Mouse (Mus musculus): ENCODE measurements around the gene Eml5. TPM values are rescaled to one million over a fixed set of nuclear protein-coding genes. Genes with fewer than 3 reads are reported as not detected.

The Eml5 gene
- total and polyA plus RNA-seq, 2 experiments from 2014 or later: 8.2 to 42.5 TPM

GRCm38 (mm10) chr12:98905466-98905865, 4.2 kb upstream of the Eml5 start:
- Histone ChIP-seq H3K4me2 (ENCODE audit: low read depth) (no peak overlapping the region), H3K4me1 (ENCODE audit: insufficient read depth) (no peaks in the 10 kb centered on the region), H3K4me3 (ENCODE audit: low read depth, low read length) (no peak overlapping the region), H3K27me3 (ENCODE audit: insufficient read depth, low read length) (no peaks in the 10 kb centered on the region), H3K9me3 (ENCODE audit: low read length) (no peaks in the 10 kb centered on the region), H3K9ac (no peak overlapping the region), H3K36me3 (ENCODE audit: insufficient read depth) (no peaks in the 10 kb centered on the region), H3K27ac (ENCODE audit: low read depth, low read length) (no peak overlapping the region)
- TF ChIP-seq CTCF (IDR thresholded peaks at IDR 0.05; ENCODE audit: low read depth): no peak
- no peak for ATAC-seq
- DNase-seq: no peak
- 71% methylated on average over 5 of the region's 5 CpGs for WGBS

GRCm38 (mm10) chr12:98900341-98900880, 873 bp downstream of the Eml5 start:
- peak; percentile 30; the same call in 1 of the 2 replicates for ATAC-seq
- Histone ChIP-seq H3K9me3 (ENCODE audit: low read length) (no peaks in the 10 kb centered on the region), H3K27ac (ENCODE audit: low read depth, low read length) (peak overlapping the region; percentile 83; the same call in 1 of the 2 replicates), H3K4me2 (ENCODE audit: low read depth) (peak overlapping the region; percentile 65), H3K36me3 (ENCODE audit: insufficient read depth) (no peaks in the 10 kb centered on the region), H3K9ac (peak overlapping the region; percentile 80), H3K4me1 (ENCODE audit: insufficient read depth) (0 out of 2 replicates have a peak, but pooled peaks cover 3% of the 10 kb centered on the region), H3K4me3 (ENCODE audit: low read depth, low read length) (peak overlapping the region; percentile 88), H3K27me3 (ENCODE audit: insufficient read depth, low read length) (no peaks in the 10 kb centered on the region)
- under 1% methylated on average over 31 of the region's 31 CpGs for WGBS
- TF ChIP-seq CTCF (IDR thresholded peaks at IDR 0.05; ENCODE audit: low read depth): no peak
- DNase-seq: peak; percentile 48

- Histone ChIP-seq H3K27me3 (ENCODE audit: insufficient read depth, low read length) (no peaks in the 10 kb centered on the region), H3K4me3 (ENCODE audit: low read depth, low read length) (peak overlapping the region; percentile 88), H3K4me1 (ENCODE audit: insufficient read depth) (0 out of 2 replicates have a peak, but pooled peaks cover 3% of the 10 kb centered on the region), H3K36me3 (ENCODE audit: insufficient read depth) (no peaks in the 10 kb centered on the region), H3K27ac (ENCODE audit: low read depth, low read length) (no peak overlapping the region), H3K9me3 (ENCODE audit: low read length) (no peaks in the 10 kb centered on the region), H3K9ac (peak overlapping the region; percentile 29; the same call in 1 of the 2 replicates), H3K4me2 (ENCODE audit: low read depth) (peak overlapping the region; percentile 65)
- ATAC-seq (no peak), DNase-seq (no peak)
- no peak for TF ChIP-seq CTCF (IDR thresholded peaks at IDR 0.05; ENCODE audit: low read depth)
- 30% methylated on average over 6 of the region's 6 CpGs for WGBS
These were observed 1.6 kb downstream of the Eml5 start for GRCm38 (mm10) chr12:98899676-98900075.

GRCm38 (mm10) chr12:98896761-98897160, 4.5 kb downstream of the Eml5 start:
- no peak for ATAC-seq
- 79% methylated on average over 1 of the region's 1 CpGs for WGBS

GRCm38 (mm10) chr12:98884515-98884914, 16.8 kb downstream of the Eml5 start:
- H3K4me3 ChIP-seq (ENCODE audit: low read depth, low read length): no peak overlapping the region
- no peak for DNase-seq
- no peaks in the 10 kb centered on the region for H3K27me3 ChIP-seq (ENCODE audit: insufficient read depth, low read length)
- no peaks in the 10 kb centered on the region for H3K9me3 ChIP-seq (ENCODE audit: low read length)
- ATAC-seq: no peak
- H3K9ac ChIP-seq: no peak overlapping the region
- peak; percentile 39 for TF ChIP-seq CTCF (IDR thresholded peaks at IDR 0.05; ENCODE audit: low read depth)
- H3K36me3 ChIP-seq (ENCODE audit: insufficient read depth): no peaks in the 10 kb centered on the region; the same call in 1 of the 2 replicates
- H3K27ac ChIP-seq (ENCODE audit: low read depth, low read length): no peak overlapping the region
- 6% methylated on average over 1 of the region's 1 CpGs for WGBS
- H3K4me1 ChIP-seq (ENCODE audit: insufficient read depth): no peaks in the 10 kb centered on the region
- H3K4me2 ChIP-seq (ENCODE audit: low read depth): no peak overlapping the region

More at GRCm38 (mm10) chr12:98896761-98897160, 4.5 kb downstream of the Eml5 start:
- no peak for TF ChIP-seq CTCF (IDR thresholded peaks at IDR 0.05; ENCODE audit: low read depth)
- H3K27me3 ChIP-seq (ENCODE audit: insufficient read depth, low read length): no peaks in the 10 kb centered on the region
- H3K36me3 ChIP-seq (ENCODE audit: insufficient read depth): no peaks in the 10 kb centered on the region
- no peaks in the 10 kb centered on the region for H3K9me3 ChIP-seq (ENCODE audit: low read length)
- DNase-seq: no peak
- no peak overlapping the region for H3K9ac ChIP-seq
- no peak overlapping the region for H3K4me2 ChIP-seq (ENCODE audit: low read depth)
- H3K4me3 ChIP-seq (ENCODE audit: low read depth, low read length): no peak overlapping the region
- 0 out of 2 replicates have a peak, but pooled peaks cover 3% of the 10 kb centered on the region for H3K4me1 ChIP-seq (ENCODE audit: insufficient read depth)
- no peak overlapping the region for H3K27ac ChIP-seq (ENCODE audit: low read depth, low read length)

- H3K4me1 ChIP-seq (ENCODE audit: insufficient read depth): no peaks in the 10 kb centered on the region
- WGBS: 25% methylated on average over 5 of the region's 5 CpGs
- H3K36me3 ChIP-seq (ENCODE audit: insufficient read depth): no peaks in the 10 kb centered on the region
- no peaks in the 10 kb centered on the region for H3K9me3 ChIP-seq (ENCODE audit: low read length)
- DNase-seq (no peak), ATAC-seq (no peak)
- H3K27ac ChIP-seq (ENCODE audit: low read depth, low read length): no peak overlapping the region
- H3K27me3 ChIP-seq (ENCODE audit: insufficient read depth, low read length): no peaks in the 10 kb centered on the region
- no peak overlapping the region for H3K4me2 ChIP-seq (ENCODE audit: low read depth)
- no peak overlapping the region for H3K9ac ChIP-seq
- no peak overlapping the region for H3K4me3 ChIP-seq (ENCODE audit: low read depth, low read length)
- TF ChIP-seq CTCF (IDR thresholded peaks at IDR 0.05; ENCODE audit: low read depth): no peak
These were observed 19.5 kb downstream of the Eml5 start for GRCm38 (mm10) chr12:98881796-98882195.

GRCm38 (mm10) chr12:98878693-98879092, 22.6 kb downstream of the Eml5 start:
- TF ChIP-seq CTCF (IDR thresholded peaks at IDR 0.05; ENCODE audit: low read depth): no peak
- H3K4me1 ChIP-seq (ENCODE audit: insufficient read depth): no peaks in the 10 kb centered on the region
- H3K4me3 ChIP-seq (ENCODE audit: low read depth, low read length): no peak overlapping the region
- DNase-seq (no peak), ATAC-seq (no peak)
- 15% methylated on average over 1 of the region's 1 CpGs for WGBS
- no peak overlapping the region for H3K9ac ChIP-seq
- H3K9me3 ChIP-seq (ENCODE audit: low read length): no peaks in the 10 kb centered on the region
- H3K27ac ChIP-seq (ENCODE audit: low read depth, low read length): no peak overlapping the region
- H3K36me3 ChIP-seq (ENCODE audit: insufficient read depth): no peaks in the 10 kb centered on the region
- H3K27me3 ChIP-seq (ENCODE audit: insufficient read depth, low read length): no peaks in the 10 kb centered on the region
- H3K4me2 ChIP-seq (ENCODE audit: low read depth): no peak overlapping the region

Measured in forebrain, postnatal 0 days (tissue).